Mouse (Mus musculus) adipocyte (in vitro differentiated cells): ENCODE data around the gene Slc35b2.

Experiments
- DNase-seq: peaks from one replicate; pipeline ENCODE4 v3.0.0-alpha.2; 2016; ENCODE audit warnings: low spot score

Gene Slc35b2

GRCm38 (mm10) chr17:45564531-45565084 is 934 bp downstream of the Slc35b2 start:
- no peak for DNase-seq

- DNase-seq = no peak
These were observed 1.4 kb downstream of the Slc35b2 start for GRCm38 (mm10) chr17:45565103-45565502.

- DNase-seq = no peak
These were observed 2.3 kb downstream of the Slc35b2 start for GRCm38 (mm10) chr17:45566031-45566359.

GRCm38 (mm10) chr17:45566360-45567161 is 2.9 kb downstream of the Slc35b2 start:
- no peak for DNase-seq

GRCm38 (mm10) chr17:45567162-45567601 is 3.5 kb downstream of the Slc35b2 start:
- peak; percentile 54 for DNase-seq

GRCm38 (mm10) chr17:45568990-45569389 is 5.3 kb downstream of the Slc35b2 start:
- DNase-seq = no peak

- DNase-seq = no peak
These were observed 6.3 kb downstream of the Slc35b2 start for GRCm38 (mm10) chr17:45569999-45570398.

GRCm38 (mm10) chr17:45572103-45573086 is 8.7 kb downstream of the Slc35b2 start:
- DNase-seq = peak; percentile 87

- peak; percentile 96 for DNase-seq
These were observed 9.6 kb downstream of the Slc35b2 start, which contains the start of gene Hsp90ab1 for GRCm38 (mm10) chr17:45573087-45573779. Gene Hsp90ab1 (minus strand): TSS chr17:45573271.

GRCm38 (mm10) chr17:45573780-45574123 is 10.1 kb downstream of the Slc35b2 start:
- peak; percentile 95 for DNase-seq

GRCm38 (mm10) chr17:45574129-45574761 is 10.6 kb downstream of the Slc35b2 start:
- peak; percentile 77 for DNase-seq

GRCm38 (mm10) chr17:45575123-45575897 is 11.6 kb downstream of the Slc35b2 start:
- no peak for DNase-seq

- DNase-seq = no peak
These were observed 14.6 kb downstream of the Slc35b2 start for GRCm38 (mm10) chr17:45578242-45578641.

- DNase-seq = no peak
These were observed 15.2 kb downstream of the Slc35b2 start for GRCm38 (mm10) chr17:45578843-45579242.

GRCm38 (mm10) chr17:45579554-45579953 is 15.9 kb downstream of the Slc35b2 start:
- DNase-seq = no peak

- no peak for DNase-seq
These were observed 17.3 kb downstream of the Slc35b2 start for GRCm38 (mm10) chr17:45580958-45581477.

- DNase-seq = peak; percentile 91
These were observed 17.9 kb downstream of the Slc35b2 start for GRCm38 (mm10) chr17:45581567-45581983.

- no peak for DNase-seq
These were observed 18.5 kb downstream of the Slc35b2 start for GRCm38 (mm10) chr17:45582188-45582587.

GRCm38 (mm10) chr17:45582715-45583355 is 19.2 kb downstream of the Slc35b2 start:
- DNase-seq = peak; percentile 58
